Mouse (Mus musculus) left cerebral cortex, postnatal 4 days (tissue): Measurements from ENCODE around the gene Cpsf3. TPM values are rescaled to one million over a fixed set of nuclear protein-coding genes. Genes with fewer than 3 reads are reported as not detected.
A peak's percentile ranks its signal among the peaks of the same experiment; 100 is the strongest.

ENCODE experiments used
- DNase-seq: peaks from one replicate; pipeline ENCODE4 v3.0.0-alpha.2; 2022
- intact Hi-C: fragments of 180-260 bp; cut with DNase I; formaldehyde crosslinking; loops from one replicate; pipeline ENCODE4 v1.15.1; 2025
- total RNA-seq, 2 experiments: library from RNA; stranded (reverse); gene quantifications; 2 replicates each; pipeline ENCODE4 v1.2.3; 2021

Cpsf3 gene
- 10 to 100 TPM; 54.6 to 58.0 TPM for total RNA-seq

DNA sequence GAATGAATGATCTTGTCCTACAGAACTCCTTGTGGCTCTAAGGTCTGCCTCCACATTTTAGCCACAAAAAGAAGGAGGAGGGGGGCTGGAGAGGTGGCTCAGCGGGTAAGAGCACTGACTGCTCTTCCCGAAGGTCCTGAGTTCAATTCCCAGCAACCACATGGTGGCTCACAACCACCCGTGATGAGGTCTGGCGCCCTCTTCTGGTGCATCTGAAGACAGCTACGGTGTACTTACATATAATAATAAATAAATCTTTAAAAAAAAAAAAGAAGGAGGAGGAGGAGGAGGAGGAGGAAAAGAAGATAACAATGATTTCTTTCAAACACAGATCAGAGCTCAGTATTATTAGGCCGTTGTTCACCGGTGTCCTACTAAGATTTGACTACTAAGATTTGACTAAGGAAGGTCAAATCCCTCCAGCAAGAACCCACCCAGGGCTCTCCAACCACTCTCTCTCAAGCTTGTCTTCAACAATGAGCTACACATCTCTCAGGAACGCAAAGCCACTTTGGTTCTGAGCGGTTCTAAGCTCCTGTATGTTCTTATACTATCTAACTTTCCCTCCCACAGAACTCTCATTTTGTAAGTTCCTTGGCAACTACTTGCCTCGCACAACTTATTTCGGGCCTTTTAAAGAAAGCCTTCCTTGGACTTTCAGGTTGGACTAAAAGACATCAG lies at the start of gene Cpsf3:
Cpsf3 (plus strand) TSS at position 631 of the 681 bp plus-strand sequence.
- DNase-seq, result no peak
- intact Hi-C loops, result no loop called here

DNA sequence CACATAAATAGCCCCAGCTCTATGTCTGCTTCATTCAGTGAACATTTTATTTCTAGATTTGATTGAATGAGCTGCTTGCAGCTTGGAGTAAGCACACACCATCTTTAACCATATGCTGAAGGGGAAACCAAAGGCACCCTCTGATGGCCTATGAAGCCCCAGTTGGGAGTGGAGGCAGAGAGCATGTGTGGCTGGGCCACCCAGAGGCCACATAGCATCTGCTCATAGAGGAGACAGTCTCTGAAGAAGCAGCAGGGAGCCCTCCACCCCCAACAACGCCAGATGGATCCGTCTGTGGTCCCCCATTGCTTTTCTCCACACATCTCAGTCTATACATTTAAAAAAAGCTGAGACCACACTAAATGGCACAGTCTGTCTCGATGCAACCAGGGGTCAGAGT lies 43.2 kb upstream of the Cpsf3 start:
- intact Hi-C loops, result no loop called here

DNA sequence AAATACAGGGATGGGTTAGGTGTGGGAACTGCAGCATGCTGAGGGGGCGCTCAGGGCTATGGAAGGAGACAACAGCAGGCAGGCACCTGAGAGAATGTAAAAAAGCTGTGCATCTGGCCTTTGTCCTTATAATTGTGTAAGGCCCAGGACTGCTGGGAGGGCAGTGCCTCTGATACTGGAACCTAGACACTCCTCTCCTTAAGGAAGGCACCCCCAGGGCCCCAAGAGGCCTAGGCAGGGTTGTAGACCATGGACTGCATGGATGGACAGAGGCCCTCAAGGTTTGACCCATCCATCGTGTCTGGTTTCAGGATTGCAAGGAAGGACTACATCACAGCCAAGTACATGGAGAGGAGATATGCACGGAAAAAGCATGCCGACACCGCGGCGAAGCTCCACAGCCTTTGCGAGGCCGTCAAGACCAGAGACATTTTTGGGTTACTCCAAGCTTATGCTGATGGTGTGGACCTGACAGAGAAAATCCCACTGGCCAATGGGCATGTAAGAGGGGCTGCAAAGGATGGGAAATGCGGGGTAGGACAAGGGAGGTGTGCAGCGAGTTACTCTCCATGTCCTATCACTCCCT lies 40.7 kb upstream of the Cpsf3 start:
- intact Hi-C loops, result no loop called here

More for the DNA sequence above, 43.2 kb upstream of the Cpsf3 start:
- no peak for DNase-seq

DNA sequence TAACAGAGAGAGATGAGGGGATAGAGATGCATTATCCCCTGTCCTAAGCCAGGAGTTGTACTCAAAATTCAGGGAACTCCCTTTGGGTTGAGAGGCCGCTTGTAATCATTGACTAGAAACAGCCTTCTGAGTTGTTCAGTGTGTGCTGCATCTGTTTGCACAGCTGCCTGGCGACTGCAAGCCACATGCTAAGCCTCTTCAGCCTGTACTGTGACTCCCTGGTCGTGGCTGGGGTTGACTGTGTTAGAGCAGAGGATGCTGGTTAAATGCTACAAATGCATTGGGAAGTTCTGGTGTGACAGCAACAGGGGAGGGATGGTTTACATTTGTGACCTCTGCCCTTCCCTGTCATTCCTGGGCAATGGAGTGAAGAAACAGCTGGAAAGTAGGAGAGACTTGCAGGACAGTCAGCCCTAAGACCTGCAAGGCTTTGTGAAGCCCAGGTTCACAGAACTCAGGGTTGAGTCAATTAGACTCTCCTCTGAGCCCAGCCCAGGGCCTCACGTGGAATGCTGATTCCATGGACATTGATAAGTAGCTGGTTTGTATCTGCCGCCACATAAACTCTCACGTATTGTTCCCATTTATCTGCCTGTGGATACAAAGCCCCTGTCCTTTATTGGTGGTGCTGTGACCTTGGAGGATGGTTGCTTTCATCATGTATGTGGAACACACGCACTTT lies 37.3 kb upstream of the Cpsf3 start:
- intact Hi-C loops, result no loop called here
- no peak for DNase-seq

More for the DNA sequence above, 40.7 kb upstream of the Cpsf3 start:
- DNase-seq, result no peak

DNA sequence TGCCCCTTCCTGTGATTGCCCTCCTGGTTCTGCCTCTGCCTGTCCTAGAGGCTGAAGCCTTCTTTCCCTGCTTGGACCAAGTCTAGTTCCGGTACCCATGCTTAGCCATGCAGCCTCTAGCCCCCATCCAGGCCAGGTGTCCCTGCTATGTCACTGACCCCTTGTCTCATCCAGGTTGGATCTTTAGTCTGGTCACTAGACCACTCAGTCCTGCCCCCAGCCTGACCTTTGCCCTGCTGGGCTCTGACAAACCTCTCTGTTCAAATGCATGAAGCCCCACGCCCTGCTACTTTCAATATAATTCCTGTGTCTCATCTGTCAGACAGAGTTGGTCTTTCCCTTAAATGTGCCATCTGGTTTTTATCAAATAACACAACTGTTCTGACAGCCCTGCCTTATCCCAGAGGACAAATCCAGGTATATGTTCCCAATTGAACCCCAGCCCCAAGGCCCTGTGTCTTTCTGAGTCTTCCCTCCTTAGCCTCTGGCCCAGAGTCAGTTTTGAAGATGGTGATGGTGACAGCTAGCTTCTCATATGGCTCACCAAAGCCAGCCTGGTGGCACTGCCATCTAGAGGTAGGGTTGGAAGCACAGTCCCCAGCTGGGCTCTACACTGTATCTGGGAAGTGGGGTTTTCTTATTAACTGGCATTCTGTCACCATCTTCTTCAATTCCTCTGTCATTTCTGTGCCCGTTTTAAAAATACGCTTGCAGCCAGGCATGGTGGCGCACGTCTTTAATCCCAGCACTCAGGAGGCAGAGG lies 24.5 kb upstream of the Cpsf3 start:
- no peak for DNase-seq
- intact Hi-C loops, result no loop called here

DNA sequence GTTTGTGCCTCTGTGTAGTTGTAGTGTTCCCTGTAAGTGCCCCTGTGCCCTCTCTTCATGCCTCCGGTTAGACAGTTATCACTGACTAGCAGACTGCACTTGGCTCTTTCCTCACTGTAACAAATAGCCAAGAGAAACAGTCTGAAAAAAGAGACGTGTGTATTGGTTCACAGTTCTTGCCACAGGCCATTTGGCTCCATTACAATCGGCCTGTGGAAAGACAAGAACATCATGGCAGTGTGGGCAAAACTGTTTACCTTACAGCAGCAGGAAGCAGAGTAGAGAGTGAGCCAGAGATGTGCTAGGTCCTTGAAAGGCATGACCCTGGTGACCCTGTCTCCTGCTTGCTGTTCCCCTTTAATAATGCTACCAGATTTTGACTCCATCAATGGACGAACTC lies 23.7 kb upstream of the Cpsf3 start:
- no peak for DNase-seq
- intact Hi-C loops, result no loop called here

DNA sequence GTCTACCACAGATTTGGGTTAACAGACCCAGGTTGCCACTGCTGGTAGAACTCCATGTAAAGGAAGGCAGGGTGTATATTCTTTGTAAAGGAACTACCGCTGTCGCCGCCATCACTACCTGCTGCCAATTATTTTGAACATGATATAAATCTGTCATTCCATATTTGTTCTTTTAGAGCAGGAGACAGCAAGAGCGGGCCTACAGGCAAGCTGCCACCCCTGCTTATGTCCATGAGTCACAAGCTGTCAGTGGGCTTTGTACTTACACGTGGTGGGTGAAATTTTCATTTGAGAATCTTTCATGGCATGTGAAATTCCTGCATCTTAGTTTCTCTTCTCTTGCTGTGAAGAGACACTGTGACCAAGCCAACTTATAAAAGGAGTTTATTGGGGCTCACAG lies 21.9 kb upstream of the Cpsf3 start:
- intact Hi-C loops, result no loop called here
- DNase-seq, result no peak

DNA sequence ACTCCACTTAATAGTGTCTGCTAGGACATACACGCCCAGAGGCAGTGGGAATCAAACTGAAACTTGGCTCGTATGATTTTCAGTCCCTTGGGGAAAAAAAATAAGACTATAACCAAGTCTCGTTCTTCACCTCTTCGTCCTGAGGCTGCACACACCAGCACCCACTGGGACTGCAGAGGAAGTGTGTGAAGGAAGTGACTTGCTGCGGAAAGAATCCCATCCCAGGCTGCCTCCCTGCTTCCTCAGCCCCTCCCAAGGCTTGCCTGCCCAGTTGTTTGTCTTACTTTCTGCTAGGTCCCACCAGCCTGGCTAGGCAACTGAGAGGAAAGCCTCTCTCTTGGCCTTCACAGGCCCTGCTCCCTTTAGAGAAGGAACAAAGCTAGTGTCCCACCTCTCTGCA lies 20.9 kb upstream of the Cpsf3 start:
- intact Hi-C loops, result no loop called here
- DNase-seq, result no peak

DNA sequence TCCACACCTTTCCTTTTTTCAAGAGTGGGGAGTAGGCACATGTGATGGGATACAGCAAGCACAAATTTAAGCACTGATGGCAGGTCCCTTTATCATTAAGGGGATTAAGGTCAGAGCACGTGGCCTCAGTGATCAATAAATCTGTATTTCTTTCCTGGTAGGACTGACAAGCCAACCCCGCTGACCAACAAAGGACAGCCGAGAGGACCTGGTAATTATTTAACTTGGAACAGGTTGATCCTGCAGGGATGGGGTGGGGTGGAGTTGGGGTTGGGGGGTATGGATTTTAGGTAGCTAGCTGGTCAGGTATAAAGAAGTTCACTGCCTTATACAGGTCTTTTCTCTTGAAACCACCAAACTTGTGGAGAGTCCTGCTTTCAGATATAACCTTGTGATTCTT lies 20.2 kb upstream of the Cpsf3 start:
- DNase-seq, result no peak
- intact Hi-C loops, result no loop called here

DNA sequence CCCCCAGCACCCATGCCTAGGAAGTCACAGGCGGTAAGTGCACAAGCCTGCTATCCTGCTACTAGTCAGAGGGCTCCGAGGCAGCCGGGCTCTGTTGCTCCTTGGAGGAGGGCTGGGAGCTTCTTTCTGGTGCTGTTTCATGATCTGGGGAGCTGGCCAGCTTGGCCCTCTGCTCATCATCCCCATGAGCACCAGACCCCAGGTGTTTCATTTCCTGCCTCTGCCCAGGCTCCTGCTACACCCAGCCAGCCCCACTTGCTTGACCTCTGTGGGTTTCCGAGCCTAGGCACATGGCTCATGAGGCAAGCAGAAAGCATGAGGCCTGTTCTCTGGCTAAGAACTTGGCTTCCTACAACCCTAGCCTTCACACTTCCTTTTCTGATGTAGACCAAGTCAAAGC lies 19.7 kb upstream of the Cpsf3 start:
- no peak for DNase-seq
- intact Hi-C loops, result no loop called here

DNA sequence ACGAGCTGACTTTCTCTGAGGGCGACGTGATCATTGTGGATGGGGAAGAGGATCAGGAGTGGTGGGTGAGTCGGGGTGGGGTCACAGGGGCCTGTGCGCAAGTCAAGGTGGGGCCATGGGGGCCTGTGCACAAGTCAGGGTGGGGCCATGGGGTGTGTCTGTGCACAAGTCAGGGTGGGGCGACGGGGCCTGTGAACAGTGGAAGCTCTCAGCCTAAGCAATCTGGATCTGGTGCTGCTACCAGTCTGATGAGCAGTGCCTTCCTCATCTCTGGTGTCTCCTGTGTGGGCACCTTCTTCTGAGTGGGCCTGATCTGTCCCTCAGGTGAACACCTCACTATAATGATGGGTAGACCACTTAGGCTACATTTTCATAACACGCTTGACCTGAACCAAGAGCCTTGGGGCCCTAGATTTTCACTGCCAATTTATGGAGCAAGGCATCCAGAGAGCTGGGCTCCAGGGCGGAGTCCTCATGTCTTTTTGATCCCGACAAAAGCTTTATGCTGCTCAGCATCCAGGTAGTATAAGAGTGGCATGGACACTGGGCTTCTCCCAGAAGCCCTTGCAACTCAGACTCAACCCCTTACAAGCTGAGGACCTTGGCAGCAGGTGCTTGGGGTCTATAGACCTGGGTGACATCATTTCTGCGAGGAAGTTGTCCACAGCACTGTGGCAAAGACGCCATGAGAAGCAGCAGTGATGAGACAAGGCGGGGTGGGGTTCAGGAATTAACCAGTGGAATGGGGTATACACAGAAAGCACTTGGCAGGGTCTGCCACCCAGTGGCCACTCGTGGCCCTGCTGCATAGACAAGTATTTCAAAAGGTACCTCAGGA lies 19.0 kb upstream of the Cpsf3 start:
- peak; percentile 72 for DNase-seq
- intact Hi-C loops, result no loop called here

DNA sequence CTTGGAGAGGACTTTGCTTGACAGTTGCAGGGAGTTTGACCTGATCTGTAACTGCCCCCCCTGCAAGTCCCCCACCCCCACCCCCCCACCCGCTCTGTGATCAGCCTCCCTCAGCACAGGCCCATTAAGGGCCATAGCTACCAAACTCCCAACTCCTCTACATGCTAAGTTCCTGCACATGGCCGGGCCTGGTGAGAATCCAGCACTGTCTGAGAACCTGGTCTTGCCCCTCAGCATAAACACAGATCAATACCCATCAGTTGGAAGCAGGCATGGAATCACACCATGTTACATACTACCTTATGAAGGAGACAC lies 18.4 kb upstream of the Cpsf3 start:
- intact Hi-C loops, result no loop called here
- DNase-seq, result no peak

DNA sequence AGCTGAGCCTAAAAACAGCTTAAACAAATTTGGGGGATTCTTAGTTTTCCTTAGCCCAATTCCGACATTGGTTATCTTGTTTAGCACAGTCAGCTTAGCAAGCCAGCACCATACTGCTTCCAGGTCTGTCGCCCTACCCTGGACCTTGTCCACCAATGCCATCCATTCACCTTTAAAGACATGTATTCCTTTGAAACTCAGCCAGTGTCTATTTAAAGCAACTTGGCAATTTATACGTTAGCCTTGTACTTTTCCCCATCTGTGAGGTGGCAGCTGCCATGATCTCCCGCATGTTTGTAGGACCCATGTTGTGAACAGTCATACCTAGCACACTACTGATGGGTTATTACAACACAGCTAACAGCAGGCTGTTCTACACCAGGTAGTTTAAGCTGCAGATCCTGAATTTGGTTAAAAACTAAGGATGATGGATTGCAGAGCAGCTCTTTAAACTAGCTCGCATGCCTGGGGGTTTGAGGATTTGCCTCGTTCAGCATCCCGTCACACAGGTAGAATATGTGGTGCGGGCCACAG lies 17.0 kb upstream of the Cpsf3 start:
- intact Hi-C loops, result no loop called here
- no peak for DNase-seq

DNA sequence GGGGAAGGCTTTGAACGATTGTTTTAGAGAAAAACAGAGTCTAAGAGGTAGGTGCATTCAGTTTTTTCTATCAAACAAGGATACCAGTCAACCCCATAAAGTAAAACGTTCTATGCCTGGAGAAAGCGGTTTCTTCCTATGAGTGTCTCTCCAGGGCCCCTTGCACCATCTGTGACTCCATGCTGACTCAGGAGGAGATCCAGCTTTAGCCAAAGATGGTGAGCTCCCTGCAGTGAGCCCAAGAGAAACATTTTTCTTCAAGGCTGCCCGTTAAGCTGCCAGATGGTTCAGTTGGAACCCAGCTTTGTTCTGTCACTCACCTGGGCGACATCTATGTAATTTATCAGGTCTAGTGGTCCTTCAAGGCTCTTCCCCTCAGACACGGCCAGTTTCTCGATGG lies 10.7 kb upstream of the Cpsf3 start:
- DNase-seq, result peak; percentile 29
- intact Hi-C loops, result no loop called here

DNA sequence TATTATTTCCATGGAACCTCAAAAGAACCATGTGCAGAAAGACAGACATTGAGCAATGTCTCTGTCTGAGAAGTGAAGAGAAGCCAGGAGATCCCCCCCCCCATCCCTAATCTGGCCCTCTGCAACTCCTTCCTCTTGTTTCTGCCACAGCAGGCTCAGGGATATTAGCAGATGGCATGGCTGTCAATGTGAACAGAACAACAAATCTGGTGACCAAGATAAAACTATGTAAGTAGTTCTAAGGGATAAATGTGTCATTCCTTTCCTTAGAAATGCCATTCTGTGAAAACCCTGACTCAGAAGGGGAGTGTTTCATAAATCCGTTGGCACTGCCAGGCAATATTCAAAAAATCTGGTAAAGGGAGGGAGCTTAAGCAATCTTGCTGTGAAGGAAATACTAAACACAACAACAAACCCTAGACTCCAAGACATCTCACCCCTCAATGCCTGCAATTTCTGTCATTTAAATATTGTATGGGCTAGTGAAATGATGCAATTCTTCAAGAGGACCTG lies 7.8 kb upstream of the Cpsf3 start:
- DNase-seq, result no peak
- intact Hi-C loops, result no loop called here

DNA sequence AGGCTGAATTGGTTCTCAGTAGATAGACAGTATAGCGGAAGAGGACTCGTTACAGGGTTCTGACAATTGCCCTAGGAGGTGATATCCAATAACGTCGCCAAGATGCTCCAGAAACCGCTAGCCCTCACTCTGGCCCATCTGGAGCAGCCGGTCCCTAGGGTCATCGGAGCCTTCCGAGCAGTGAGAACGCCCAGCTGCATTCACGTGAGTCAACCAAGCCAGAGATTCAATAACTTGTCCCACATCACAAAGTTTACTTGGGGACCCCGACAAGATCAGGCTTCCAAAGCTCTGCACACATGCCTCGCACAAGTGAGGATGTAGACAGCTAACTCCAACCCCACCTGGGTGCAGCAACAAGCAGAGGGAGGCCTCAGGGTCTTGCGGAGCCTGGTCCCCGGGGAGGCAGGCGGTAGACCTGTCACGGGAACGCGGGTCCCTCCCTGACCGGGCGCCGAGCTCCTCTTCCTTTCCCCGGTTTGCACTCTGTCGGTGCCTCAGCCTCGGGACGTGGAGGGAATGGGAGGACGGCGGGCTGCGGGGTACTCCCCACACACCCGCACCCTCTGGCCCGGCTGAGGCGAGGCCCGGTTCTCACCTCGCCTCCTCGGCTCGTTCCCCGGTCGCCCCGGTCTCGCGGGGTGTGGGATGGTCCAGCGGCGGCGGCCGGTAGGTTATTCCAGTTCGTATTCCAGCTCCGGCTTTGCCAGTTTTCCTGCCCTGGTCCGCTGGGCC lies 484 bp downstream of the Cpsf3 start:
- intact Hi-C loops, result no loop called here
- DNase-seq, result no peak

DNA sequence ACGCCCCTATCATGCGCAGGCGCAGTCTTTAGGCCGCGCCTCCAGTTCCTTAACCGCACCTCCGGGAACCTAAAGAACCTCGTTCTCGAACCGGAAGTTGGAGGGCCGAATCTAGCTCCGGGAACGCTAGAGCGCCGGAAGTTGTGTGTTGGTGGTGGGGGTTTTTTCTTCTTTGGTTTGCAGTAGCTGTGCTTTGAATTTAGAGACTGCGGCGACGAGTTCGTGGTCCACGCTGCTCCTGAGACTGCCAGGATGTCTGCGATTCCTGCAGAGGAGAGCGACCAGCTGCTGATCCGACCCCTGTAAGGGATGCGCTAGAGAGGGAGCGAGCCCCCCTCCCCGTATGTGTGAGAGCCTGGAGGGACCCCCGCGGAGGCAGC lies 1.0 kb downstream of the Cpsf3 start, which contains the start of gene Itgb1bp1:
Itgb1bp1 (minus strand) TSS at position 42 of the 380 bp plus-strand sequence.
- intact Hi-C loops, result no loop called here
- peak; percentile 99 for DNase-seq

DNA sequence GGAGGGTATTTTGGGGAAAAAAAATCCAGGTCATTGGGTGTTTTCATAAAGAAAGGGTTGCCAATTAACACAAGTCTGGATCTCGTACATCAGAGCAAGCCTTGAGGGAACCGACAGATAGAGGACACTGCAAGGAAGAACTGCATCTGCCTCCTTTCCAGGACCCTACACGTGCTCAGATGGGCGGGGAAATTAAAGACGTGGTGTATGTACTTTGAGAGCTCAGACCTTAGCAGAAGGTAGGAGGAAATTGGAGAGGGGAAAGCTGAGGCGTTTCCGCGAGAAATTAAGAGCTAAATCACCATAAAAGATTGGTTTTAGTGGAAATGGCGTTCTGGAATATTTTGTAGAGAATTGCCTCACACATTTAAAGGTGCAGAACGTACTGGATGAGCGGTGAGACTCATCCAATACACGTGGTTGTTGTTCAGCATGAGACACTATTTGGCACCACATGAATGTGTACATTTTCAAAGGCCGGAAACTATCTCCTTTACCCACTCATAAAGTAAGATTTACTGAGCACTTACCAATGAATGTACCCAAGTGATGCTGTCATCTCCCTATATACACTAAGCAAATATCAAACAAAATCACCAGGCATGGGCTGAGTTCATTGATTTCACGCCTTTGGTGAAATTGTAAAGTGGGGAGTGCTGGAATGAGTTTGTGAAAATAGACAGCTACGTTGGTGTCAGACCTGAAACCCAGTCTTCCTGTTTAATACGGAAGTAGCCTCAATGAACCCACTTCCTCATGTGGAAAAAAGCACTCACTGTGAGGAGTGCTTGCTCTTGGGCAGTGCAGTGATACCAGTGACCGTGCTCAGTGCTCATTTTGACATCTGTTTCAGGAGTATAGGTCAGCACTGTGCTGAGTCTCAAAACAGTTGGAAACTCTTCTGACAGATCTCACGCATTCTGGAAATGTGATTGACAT lies 1.8 kb downstream of the Cpsf3 start:
- intact Hi-C loops, result no loop called here
- no peak for DNase-seq
